Mouse (Mus musculus): ENCODE measurements at regions not wholly inside any gene's neighbourhood (a gene's known extent, or its start where the extent isn't known, plus 50 kb on each side); places are given as distances from the start of the nearest gene placed in this dataset.
A peak's percentile ranks its signal among the peaks of the same experiment; 100 is the strongest.

GRCm38 (mm10) chr9:84295891-84296290 is 370.9 kb downstream of the Bckdhb start:
- DNase-seq (ENCODE audit: low spot score in 2 of 2) = no peak

GRCm38 (mm10) chr9:84296456-84296855 is 371.5 kb downstream of the Bckdhb start:
- no peak for DNase-seq (ENCODE audit: low spot score in 2 of 2)

- no peak for DNase-seq (ENCODE audit: low spot score in 2 of 2)
Observed at GRCm38 (mm10) chr9:84304398-84304797, 379.5 kb downstream of the Bckdhb start.

- no peak for DNase-seq (ENCODE audit: low spot score in 2 of 2)
Observed at GRCm38 (mm10) chr9:84318811-84319210, 393.9 kb downstream of the Bckdhb start.

GRCm38 (mm10) chr9:84319338-84319737 is 394.4 kb downstream of the Bckdhb start:
- DNase-seq (ENCODE audit: low spot score in 2 of 2) = no peak

- DNase-seq (ENCODE audit: low spot score in 2 of 2) = no peak
Observed at GRCm38 (mm10) chr9:84323145-84323544, 398.2 kb downstream of the Bckdhb start.

- DNase-seq (ENCODE audit: low spot score in 2 of 2) = no peak
Observed at GRCm38 (mm10) chr9:84331083-84331602, 406.2 kb downstream of the Bckdhb start.

- peak; percentile 72 to 84 for DNase-seq (ENCODE audit: low spot score in 2 of 2)
Observed at GRCm38 (mm10) chr9:84343435-84344095, 418.6 kb downstream of the Bckdhb start.

GRCm38 (mm10) chr9:84350223-84350622 is 425.3 kb downstream of the Bckdhb start:
- DNase-seq (ENCODE audit: low spot score in 2 of 2) = no peak

GRCm38 (mm10) chr9:84354409-84354808 is 429.5 kb downstream of the Bckdhb start:
- DNase-seq (ENCODE audit: low spot score in 2 of 2) = no peak

- no peak for DNase-seq (ENCODE audit: low spot score in 2 of 2)
Observed at GRCm38 (mm10) chr9:84356167-84356566, 431.2 kb downstream of the Bckdhb start.

- DNase-seq (ENCODE audit: low spot score in 2 of 2) = no peak
Observed at GRCm38 (mm10) chr9:84359879-84360278, 434.9 kb downstream of the Bckdhb start.

- no peak for DNase-seq (ENCODE audit: low spot score in 2 of 2)
Observed at GRCm38 (mm10) chr9:84360484-84360883, 435.5 kb downstream of the Bckdhb start.

- no peak for DNase-seq (ENCODE audit: low spot score in 2 of 2)
Observed at GRCm38 (mm10) chr9:84363478-84363877, 438.5 kb downstream of the Bckdhb start.

GRCm38 (mm10) chr9:84369200-84369599 is 444.3 kb downstream of the Bckdhb start:
- DNase-seq (ENCODE audit: low spot score in 2 of 2) = no peak

GRCm38 (mm10) chr9:84370260-84370659 is 445.3 kb downstream of the Bckdhb start:
- DNase-seq (ENCODE audit: low spot score in 2 of 2) = no peak

GRCm38 (mm10) chr9:84375746-84376145 is 450.8 kb downstream of the Bckdhb start:
- DNase-seq (ENCODE audit: low spot score in 2 of 2) = no peak

- DNase-seq (ENCODE audit: low spot score in 2 of 2) = no peak
Observed at GRCm38 (mm10) chr9:84376621-84377020, 451.7 kb downstream of the Bckdhb start.

GRCm38 (mm10) chr9:84381942-84382341 is 457.0 kb downstream of the Bckdhb start:
- no peak for DNase-seq (ENCODE audit: low spot score in 2 of 2)

GRCm38 (mm10) chr9:84389831-84390230 is 464.9 kb downstream of the Bckdhb start:
- no peak for DNase-seq (ENCODE audit: low spot score in 2 of 2)

GRCm38 (mm10) chr9:84394536-84395314 is 469.8 kb downstream of the Bckdhb start:
- DNase-seq (ENCODE audit: low spot score in 2 of 2) = no peak

- no peak for DNase-seq (ENCODE audit: low spot score in 2 of 2)
Observed at GRCm38 (mm10) chr9:84399481-84399880, 474.5 kb downstream of the Bckdhb start.
